Mouse (Mus musculus): ENCODE results near the gene Arhgap29.

The Arhgap29 gene

DNA sequence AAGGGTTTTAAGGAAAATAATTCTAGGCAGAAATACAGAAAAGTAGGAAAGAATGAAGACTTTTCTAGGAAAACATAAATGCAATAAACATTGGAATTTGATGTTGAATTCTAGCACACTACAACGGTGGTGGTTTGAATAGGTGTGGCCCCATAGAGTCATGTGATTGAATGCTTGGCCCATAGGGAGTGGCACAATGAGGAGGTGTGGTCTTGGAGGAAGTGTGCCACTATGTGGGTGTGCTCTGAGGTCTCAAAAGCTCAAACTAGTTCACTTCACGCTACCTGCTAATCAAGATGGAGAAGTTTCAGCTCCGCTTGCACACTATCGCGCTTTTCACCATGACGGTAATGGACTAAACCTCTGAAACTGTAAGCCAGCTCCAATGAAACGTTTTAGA lies 66.1 kb downstream of the Arhgap29 start:
- DNase-seq, result no peak

- DNase-seq, result no peak
These were observed 66.8 kb downstream of the Arhgap29 start for GRCm38 (mm10) chr3:122019159-122019558.

GRCm38 (mm10) chr3:122021029-122021652 lies 68.8 kb downstream of the Arhgap29 start:
- DNase-seq, result no peak

- no peak for DNase-seq
These were observed 70.0 kb downstream of the Arhgap29 start for GRCm38 (mm10) chr3:122022355-122022754.

DNA sequence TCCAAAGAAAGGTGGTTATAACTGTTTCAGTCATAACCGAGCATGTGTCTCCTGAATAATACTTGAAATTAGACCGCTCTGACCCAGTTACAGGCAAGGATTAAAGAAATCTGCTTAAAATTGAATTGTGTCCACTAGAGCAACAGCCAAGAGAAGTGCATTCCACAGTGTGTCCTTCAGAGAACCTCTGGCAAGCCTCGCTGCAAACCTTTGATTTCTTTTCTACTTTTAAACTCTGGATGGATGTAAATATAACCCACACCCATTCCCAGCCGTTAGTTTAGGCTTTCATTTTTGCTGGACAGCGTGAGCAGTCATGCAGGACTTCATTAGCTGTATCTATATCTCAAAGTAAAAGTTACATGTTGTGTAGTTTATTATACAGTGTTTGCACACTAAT lies 74.3 kb downstream of the Arhgap29 start:
- DNase-seq, result peak; percentile 54

- no peak for DNase-seq
These were observed 75.4 kb downstream of the Arhgap29 start for GRCm38 (mm10) chr3:122027776-122028175.

GRCm38 (mm10) chr3:122033248-122033837 lies 81.0 kb downstream of the Arhgap29 start:
- DNase-seq, result peak; percentile 49

DNA sequence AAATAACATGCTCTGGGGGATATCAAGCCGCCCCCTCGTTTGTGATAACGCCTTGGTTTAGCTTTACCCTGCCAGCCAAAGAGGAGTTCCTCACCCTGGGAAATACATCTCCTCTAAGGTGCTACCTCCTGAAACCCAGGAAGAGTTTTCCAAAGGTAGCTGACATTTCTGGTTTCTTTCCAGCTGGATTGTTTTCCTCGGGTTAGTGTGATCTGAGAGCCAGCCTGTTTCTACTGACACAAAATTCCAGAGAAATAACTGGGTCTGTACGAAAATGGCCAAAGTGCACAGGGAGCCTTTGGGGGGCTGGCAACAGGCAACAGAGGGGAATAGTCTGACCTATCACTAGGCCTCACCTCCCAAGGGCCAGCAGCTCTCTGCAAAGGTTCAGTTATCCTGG lies 81.9 kb downstream of the Arhgap29 start:
- DNase-seq, result no peak

- DNase-seq, result no peak
These were observed 82.8 kb downstream of the Arhgap29 start for GRCm38 (mm10) chr3:122035092-122035491.

GRCm38 (mm10) chr3:122040522-122040921 lies 88.2 kb downstream of the Arhgap29 start:
- DNase-seq, result no peak

- DNase-seq, result no peak
These were observed 90.8 kb downstream of the Arhgap29 start for GRCm38 (mm10) chr3:122043102-122043501.

DNA sequence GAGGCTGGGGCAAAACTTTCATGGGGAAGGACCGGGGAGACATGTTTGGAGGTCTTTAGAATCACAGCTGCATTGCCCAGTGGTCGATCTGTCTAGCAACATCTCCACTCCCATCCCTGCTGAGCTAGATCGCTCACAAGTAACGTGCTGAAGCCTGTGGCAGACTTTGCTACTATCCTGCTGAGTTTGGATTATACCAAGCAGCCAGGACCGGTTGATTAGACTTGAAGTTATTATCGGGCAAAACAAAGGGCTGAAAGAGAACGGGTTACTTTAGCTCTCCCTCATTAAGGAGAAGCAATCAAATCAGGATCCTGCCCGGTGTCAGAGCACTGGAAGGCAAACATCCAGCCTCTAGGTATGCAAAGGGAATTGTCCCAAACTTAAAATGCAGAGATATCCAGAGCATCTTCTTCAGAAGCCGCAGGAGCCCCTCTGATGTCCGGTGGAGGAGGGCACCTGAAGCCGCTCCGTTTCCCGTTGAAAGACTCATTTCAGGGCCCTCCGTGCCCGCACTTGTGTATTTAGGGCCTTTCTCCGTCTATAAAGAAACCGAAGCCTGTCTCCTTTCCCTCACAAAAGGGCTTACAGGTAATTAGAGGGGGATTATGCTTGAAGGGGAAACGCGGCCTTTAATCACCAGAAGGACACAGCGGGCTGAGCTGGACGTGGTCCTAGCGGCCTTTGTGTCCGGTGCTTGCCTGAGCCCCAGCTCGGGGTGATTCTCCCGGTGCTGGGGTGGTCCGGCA lies 91.6 kb downstream of the Arhgap29 start, which contains the start of gene Abca4:
Gene Abca4, plus strand, starts transcription at position 645 of the 749 bp plus-strand sequence.
- DNase-seq, result no peak

GRCm38 (mm10) chr3:122046187-122046620 lies 93.9 kb downstream of the Arhgap29 start:
- peak; percentile 49 for DNase-seq

- DNase-seq, result peak; percentile 79
These were observed 95.1 kb downstream of the Arhgap29 start for GRCm38 (mm10) chr3:122047402-122047801.

DNA sequence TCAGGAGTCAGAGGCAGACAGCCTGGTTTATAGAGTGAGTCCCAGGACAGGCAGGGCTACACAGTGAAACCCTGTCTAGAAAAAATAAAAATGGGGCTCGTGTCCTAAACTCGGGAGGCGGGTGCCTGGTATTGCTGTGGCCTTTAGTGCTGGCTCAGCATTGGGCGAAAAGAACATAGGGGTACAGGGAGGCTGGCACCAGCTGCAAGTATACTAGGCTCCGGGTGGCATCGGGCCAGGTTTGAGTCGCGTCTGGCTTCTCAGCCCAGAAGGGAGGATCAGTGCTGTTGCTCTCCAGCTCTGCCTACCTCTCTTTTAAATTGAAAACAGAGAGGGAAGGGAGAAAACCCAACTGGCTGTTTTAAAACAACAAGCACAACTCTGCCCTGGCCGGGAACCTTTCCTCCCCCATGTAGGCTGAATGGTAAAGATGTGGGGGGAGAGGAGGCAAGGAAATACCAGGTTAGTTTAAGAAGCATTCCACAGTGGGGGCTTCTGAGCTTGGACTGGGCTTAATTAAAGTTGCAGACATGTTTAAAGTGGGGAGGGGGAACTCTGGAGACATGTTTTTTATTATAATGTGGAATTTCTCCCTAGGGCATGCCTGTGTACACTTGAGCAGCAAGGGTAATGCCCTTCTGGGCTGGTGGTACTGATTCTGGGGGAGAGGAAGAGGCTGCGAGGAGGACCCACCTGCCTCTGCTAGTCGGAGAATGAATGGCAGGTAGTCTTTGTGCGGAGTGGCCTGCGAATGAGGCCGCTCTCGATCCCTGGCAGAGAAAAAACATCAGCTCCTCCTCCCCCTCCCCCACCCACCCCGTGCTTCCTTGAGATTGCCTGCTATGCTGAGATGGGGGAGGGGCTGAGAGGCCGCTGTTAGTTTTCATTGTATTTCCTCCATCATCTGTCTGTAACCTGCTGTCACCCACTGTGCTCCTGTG lies 95.8 kb downstream of the Arhgap29 start:
- peak; percentile 71 for DNase-seq

DNA sequence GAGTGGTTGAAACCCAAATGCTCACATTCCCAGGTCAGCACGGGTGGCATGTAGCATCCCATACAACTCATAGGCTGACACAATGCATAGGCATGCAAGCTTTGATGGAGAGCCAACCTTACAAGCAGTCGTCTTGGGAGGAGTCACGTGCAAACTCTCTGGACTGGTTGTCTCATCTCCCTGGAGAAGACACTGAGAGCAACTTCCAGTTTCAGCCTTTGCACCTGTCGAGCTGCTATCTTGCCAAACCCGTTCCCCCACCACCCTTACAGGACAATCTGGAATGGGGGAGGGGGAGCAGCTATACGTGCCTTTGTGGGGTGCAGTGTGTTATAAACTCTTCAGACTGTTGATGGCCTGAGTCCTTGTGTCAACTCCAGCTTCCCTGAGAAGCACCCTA lies 96.8 kb downstream of the Arhgap29 start:
- DNase-seq, result no peak

- peak; percentile 67 for DNase-seq
These were observed 106.3 kb downstream of the Arhgap29 start for GRCm38 (mm10) chr3:122058439-122059198.

DNA sequence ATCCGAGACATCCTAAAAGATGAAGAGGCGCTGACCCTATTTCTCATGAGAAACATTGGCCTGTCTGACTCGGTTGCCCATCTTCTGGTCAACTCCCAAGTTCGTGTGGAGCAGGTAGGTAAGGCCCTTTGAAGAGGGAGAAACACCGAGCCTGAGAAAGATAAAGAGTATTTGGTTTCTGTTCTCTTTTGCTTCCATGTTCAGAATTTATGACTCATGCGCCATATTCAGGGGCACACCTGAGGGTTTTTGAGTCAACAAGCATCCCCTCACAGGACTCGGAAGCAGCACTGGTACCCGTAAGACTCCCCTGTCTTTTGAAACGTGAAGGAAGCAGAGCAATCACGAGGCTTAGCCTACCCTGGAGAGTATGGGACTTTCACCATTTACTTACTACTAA lies 110.2 kb downstream of the Arhgap29 start:
- no peak for DNase-seq

GRCm38 (mm10) chr3:122064556-122065410 lies 112.4 kb downstream of the Arhgap29 start:
- peak; percentile 47 for DNase-seq

Data from kidney, adult 11 months (tissue).